Mouse (Mus musculus): ENCODE measurements around the gene Gcnt2. TPM values are rescaled to one million over a fixed set of nuclear protein-coding genes. Genes with fewer than 3 reads are reported as not detected.
A peak's percentile ranks its signal among the peaks of the same experiment; 100 is the strongest.

Gcnt2 gene
- 1 to 10 TPM; 4.4 to 4.8 TPM for total RNA-seq (2021)
- long read RNA-seq, experiment 1, full-length matches to known transcripts: 2 of 9 reads
- long read RNA-seq, experiment 1, partial matches to known transcripts: 0 of 9 reads
- long read RNA-seq, experiment 1, other reads (novel, unspliced or antisense): 7 of 9 reads
- long read RNA-seq, experiment 2, full-length matches to known transcripts: 2 of 3 reads
- long read RNA-seq, experiment 2, partial matches to known transcripts: 0 of 3 reads
- long read RNA-seq, experiment 2, other reads (novel, unspliced or antisense): 1 of 3 reads

GRCm38 (mm10) chr13:40859652-40860399 lies at the start of gene Gcnt2:
Gene Gcnt2 (plus strand): TSS chr13:40859754.
- DNase-seq (ENCODE audit: low spot score in 2 of 2): no peak

GRCm38 (mm10) chr13:40820617-40821016 lies 38.9 kb upstream of the Gcnt2 start:
- no peak for DNase-seq (ENCODE audit: low spot score in 2 of 2)

- no peak for DNase-seq (ENCODE audit: low spot score in 2 of 2)
These were observed 37.6 kb upstream of the Gcnt2 start for GRCm38 (mm10) chr13:40821911-40822310.

GRCm38 (mm10) chr13:40841146-40841787 lies 18.3 kb upstream of the Gcnt2 start:
- DNase-seq (ENCODE audit: low spot score in 2 of 2): no peak

- DNase-seq (ENCODE audit: low spot score in 2 of 2): no peak
These were observed 17.4 kb upstream of the Gcnt2 start for GRCm38 (mm10) chr13:40842141-40842540.

- peak; percentile 44 to 75 for DNase-seq (ENCODE audit: low spot score in 2 of 2)
These were observed 16.0 kb upstream of the Gcnt2 start for GRCm38 (mm10) chr13:40843418-40844067.

GRCm38 (mm10) chr13:40844144-40844543 lies 15.4 kb upstream of the Gcnt2 start:
- DNase-seq (ENCODE audit: low spot score in 2 of 2): no peak

GRCm38 (mm10) chr13:40845951-40846350 lies 13.6 kb upstream of the Gcnt2 start:
- no peak for DNase-seq (ENCODE audit: low spot score in 2 of 2)

- no peak for DNase-seq (ENCODE audit: low spot score in 2 of 2)
These were observed 13.2 kb upstream of the Gcnt2 start for GRCm38 (mm10) chr13:40846375-40846774.

GRCm38 (mm10) chr13:40847898-40848297 lies 11.7 kb upstream of the Gcnt2 start:
- DNase-seq (ENCODE audit: low spot score in 2 of 2): no peak

- no peak for DNase-seq (ENCODE audit: low spot score in 2 of 2)
These were observed 8.9 kb upstream of the Gcnt2 start for GRCm38 (mm10) chr13:40850686-40851085.

- DNase-seq (ENCODE audit: low spot score in 2 of 2): no peak
These were observed 8.3 kb upstream of the Gcnt2 start for GRCm38 (mm10) chr13:40851281-40851680.

GRCm38 (mm10) chr13:40851961-40852360 lies 7.6 kb upstream of the Gcnt2 start:
- DNase-seq (ENCODE audit: low spot score in 2 of 2): no peak

GRCm38 (mm10) chr13:40852791-40853190 lies 6.8 kb upstream of the Gcnt2 start:
- no peak for DNase-seq (ENCODE audit: low spot score in 2 of 2)

GRCm38 (mm10) chr13:40853842-40854241 lies 5.7 kb upstream of the Gcnt2 start:
- DNase-seq (ENCODE audit: low spot score in 2 of 2): no peak

- no peak for DNase-seq (ENCODE audit: low spot score in 2 of 2)
These were observed 5.0 kb upstream of the Gcnt2 start for GRCm38 (mm10) chr13:40854451-40855058.

- no peak for DNase-seq (ENCODE audit: low spot score in 2 of 2)
These were observed 4.3 kb upstream of the Gcnt2 start for GRCm38 (mm10) chr13:40855266-40855665.

- DNase-seq (ENCODE audit: low spot score in 2 of 2): no peak
These were observed 2.8 kb upstream of the Gcnt2 start for GRCm38 (mm10) chr13:40856786-40857185.

- no peak for DNase-seq (ENCODE audit: low spot score in 2 of 2)
These were observed 2.2 kb upstream of the Gcnt2 start for GRCm38 (mm10) chr13:40857281-40857818.

- no peak for DNase-seq (ENCODE audit: low spot score in 2 of 2)
These were observed 329 bp upstream of the Gcnt2 start for GRCm38 (mm10) chr13:40859225-40859624.

- no peak for DNase-seq (ENCODE audit: low spot score in 2 of 2)
These were observed 3.5 kb downstream of the Gcnt2 start for GRCm38 (mm10) chr13:40863006-40863405.

Data from gastrocnemius, postnatal 4 days (tissue).